Mouse (Mus musculus) hindbrain, postnatal 0 days (tissue): ENCODE data around the gene Man1a. TPM values are rescaled to one million over a fixed set of nuclear protein-coding genes. Genes with fewer than 3 reads are reported as not detected.

ENCODE experiments used
- ATAC-seq: fragments of 200-750 bp; cut with Nextera tagmentation; 2 replicates; pipeline ENCODE4 v1.8.0; 2017; ENCODE audit warnings: mild to moderate bottlenecking, moderate TSS enrichment, moderate library complexity
- DNase-seq: peaks from one replicate; pipeline ENCODE4 v3.0.0-alpha.2; 2015; ENCODE audit warnings: low spot score
- H3K27ac ChIP-seq: fragments of 300-500 bp; sonication (generic); 2 replicates; pipeline ENCODE4 v1.5.1; 2014; ENCODE audit warnings: mild to moderate bottlenecking
- H3K27me3 ChIP-seq: fragments of 300-500 bp; sonication (generic); 2 replicates; pipeline ENCODE4 v1.6.1; 2014; ENCODE audit warnings: low read length, mixed read lengths; ENCODE audit not compliant: insufficient read depth
- H3K36me3 ChIP-seq: fragments of 300-500 bp; sonication (generic); 2 replicates; pipeline ENCODE4 v1.6.1; 2014; ENCODE audit warnings: low read length, mixed read lengths; ENCODE audit not compliant: insufficient read depth
- H3K4me1 ChIP-seq: fragments of 300-500 bp; sonication (generic); 2 replicates; pipeline ENCODE4 v1.6.1; 2014; ENCODE audit warnings: antibody characterized with exemption, low read length, mixed read lengths; ENCODE audit not compliant: insufficient read depth
- H3K4me2 ChIP-seq: fragments of 300-500 bp; sonication (generic); 2 replicates; pipeline ENCODE4 v1.6.1; 2014; ENCODE audit warnings: low read depth, mild to moderate bottlenecking, low read length, moderate library complexity, mixed read lengths
- H3K4me3 ChIP-seq: fragments of 300-500 bp; sonication (generic); 2 replicates; pipeline ENCODE4 v1.5.1; 2014; ENCODE audit warnings: low read length
- H3K9ac ChIP-seq: fragments of 300-500 bp; sonication (generic); replicated peaks from 2 replicates; pipeline ENCODE4 v1.6.1; 2014; ENCODE audit warnings: mild to moderate bottlenecking, low read length, moderate library complexity, mixed read lengths
- H3K9me3 ChIP-seq: fragments of 300-500 bp; sonication (generic); 2 replicates; pipeline ENCODE4 v1.6.1; 2016; ENCODE audit warnings: low read length, mixed read lengths
- CTCF ChIP-seq: IDR thresholded peaks from 2 replicates; pipeline ENCODE4 v1.5.1; 2016; ENCODE audit warnings: antibody characterized with exemption, control low read depth, low read depth
- WGBS: fragments of 180-500 bp; shearing (Covaris S2); extraction: QIAGEN DNeasy Blood & Tissue Kit; methylation state at CpG from one replicate; pipeline ENCODE4 v1.1.7; 2014; 5-methylcytosine and 5-hydroxymethylcytosine counted together
- polyA plus RNA-seq: library from polyadenylated mRNA; unstranded; fragments of >200 nt; fragmentation: Nextera tagmentation; extraction: Ambion mirVana; gene quantifications from 2 replicates; pipeline ENCODE4 v1.2.1, GENCODE M21; 2015
- total RNA-seq: library from RNA; depleted of rRNA; stranded (reverse); fragments of >200 nt; gene quantifications from 2 replicates; pipeline ENCODE4 v1.2.3, GENCODE M21; 2014

Man1a gene
- total and polyA plus RNA-seq, 2 experiments from 2014 or later = 4.3 to 15.1 TPM

GRCm38 (mm10) chr10:54074247-54074608, 2.2 kb downstream of the Man1a start:
- DNase-seq (no peak), ATAC-seq (no peak)
- 2% methylated on average over 14 of the region's 14 CpGs for WGBS

GRCm38 (mm10) chr10:54073641-54074203, 2.7 kb downstream of the Man1a start:
- no peak for TF ChIP-seq CTCF
- no peaks in the 10 kb centered on the region for H3K4me1 ChIP-seq
- 72% methylated on average over 6 of the region's 6 CpGs for WGBS
- peak overlapping the region; percentile 99 for H3K4me2 ChIP-seq
- no peak overlapping the region for H3K27ac ChIP-seq
- ATAC-seq (no peak), DNase-seq (no peak)
- H3K9me3 ChIP-seq = no peaks in the 10 kb centered on the region
- no peaks in the 10 kb centered on the region for H3K27me3 ChIP-seq
- no peaks in the 10 kb centered on the region for H3K36me3 ChIP-seq
- H3K4me3 ChIP-seq = peak overlapping the region; percentile 80
- H3K9ac ChIP-seq = 0 out of 2 replicates have a peak overlapping the region, but pooled peaks have one; percentile 62

More at GRCm38 (mm10) chr10:54074247-54074608, 2.2 kb downstream of the Man1a start:
- Histone ChIP-seq H3K4me2 (peak overlapping the region; percentile 99), H3K9ac (peak overlapping the region; percentile 62), H3K4me3 (peak overlapping the region; percentile 80), H3K27ac (no peak overlapping the region), H3K36me3 (no peaks in the 10 kb centered on the region), H3K9me3 (no peaks in the 10 kb centered on the region), H3K27me3 (no peaks in the 10 kb centered on the region), H3K4me1 (no peaks in the 10 kb centered on the region)
- no peak for TF ChIP-seq CTCF

GRCm38 (mm10) chr10:54072336-54072735, 4.1 kb downstream of the Man1a start:
- no peak overlapping the region for H3K9ac ChIP-seq
- no peak overlapping the region for H3K27ac ChIP-seq
- H3K27me3 ChIP-seq = no peaks in the 10 kb centered on the region
- 88% methylated on average over 2 of the region's 2 CpGs for WGBS
- peak overlapping the region; percentile 80; the same call in 1 of the 2 replicates for H3K4me3 ChIP-seq
- no peak for TF ChIP-seq CTCF
- H3K36me3 ChIP-seq = no peaks in the 10 kb centered on the region
- no peaks in the 10 kb centered on the region for H3K9me3 ChIP-seq
- ATAC-seq (no peak), DNase-seq (no peak)
- no peaks in the 10 kb centered on the region for H3K4me1 ChIP-seq
- peak overlapping the region; percentile 99 for H3K4me2 ChIP-seq

GRCm38 (mm10) chr10:54070496-54070895, 5.9 kb downstream of the Man1a start:
- H3K4me3 ChIP-seq = no peak overlapping the region
- H3K9me3 ChIP-seq = no peaks in the 10 kb centered on the region
- no peak for ATAC-seq
- H3K27me3 ChIP-seq = no peaks in the 10 kb centered on the region
- H3K36me3 ChIP-seq = no peaks in the 10 kb centered on the region
- WGBS = 85% methylated on average over 5 of the region's 5 CpGs
- no peak overlapping the region for H3K9ac ChIP-seq
- peak overlapping the region; percentile 99; the same call in 1 of the 2 replicates for H3K4me2 ChIP-seq
- DNase-seq = no peak
- H3K4me1 ChIP-seq = no peaks in the 10 kb centered on the region
- no peak for TF ChIP-seq CTCF
- no peak overlapping the region for H3K27ac ChIP-seq

GRCm38 (mm10) chr10:54069412-54069811, 7.0 kb downstream of the Man1a start:
- no peak for ATAC-seq
- Histone ChIP-seq H3K9ac (no peak overlapping the region), H3K4me3 (no peak overlapping the region), H3K36me3 (no peaks in the 10 kb centered on the region), H3K27me3 (no peaks in the 10 kb centered on the region), H3K4me1 (no peaks in the 10 kb centered on the region), H3K27ac (no peak overlapping the region), H3K9me3 (no peaks in the 10 kb centered on the region), H3K4me2 (no peak overlapping the region)
- 93% methylated on average over 5 of the region's 5 CpGs for WGBS
- TF ChIP-seq CTCF = no peak
- no peak for DNase-seq

GRCm38 (mm10) chr10:54066683-54067082, 9.7 kb downstream of the Man1a start:
- no peaks in the 10 kb centered on the region for H3K4me1 ChIP-seq
- H3K9me3 ChIP-seq = no peaks in the 10 kb centered on the region
- TF ChIP-seq CTCF = no peak
- DNase-seq (no peak), ATAC-seq (no peak)
- H3K9ac ChIP-seq = no peak overlapping the region
- H3K36me3 ChIP-seq = no peaks in the 10 kb centered on the region
- no peak overlapping the region for H3K27ac ChIP-seq
- H3K4me2 ChIP-seq = no peak overlapping the region
- no peaks in the 10 kb centered on the region for H3K27me3 ChIP-seq
- no peak overlapping the region for H3K4me3 ChIP-seq

- H3K36me3 ChIP-seq = no peaks in the 10 kb centered on the region
- no peak overlapping the region for H3K4me3 ChIP-seq
- ATAC-seq = no peak
- no peak overlapping the region for H3K4me2 ChIP-seq
- H3K4me1 ChIP-seq = no peaks in the 10 kb centered on the region
- no peak overlapping the region for H3K9ac ChIP-seq
- 48% methylated on average over 8 of the region's 8 CpGs for WGBS
- H3K27me3 ChIP-seq = no peaks in the 10 kb centered on the region
- TF ChIP-seq CTCF = no peak
- no peaks in the 10 kb centered on the region for H3K9me3 ChIP-seq
- no peak for DNase-seq
- H3K27ac ChIP-seq = no peak overlapping the region
Measured at GRCm38 (mm10) chr10:54063551-54064260, 12.7 kb downstream of the Man1a start.
